Mouse (Mus musculus): ENCODE measurements around the gene Tox3.

- TF ChIP-seq GATA2 (IDR thresholded peaks at IDR 0.05; ENCODE audit: borderline replicate concordance, low read depth, low read length): no peak
- no peak for TF ChIP-seq TAL1 (conservative IDR thresholded peaks at IDR 0.05; ENCODE audit: low read depth, low read length)
- TF ChIP-seq CTCF (IDR thresholded peaks at IDR 0.05; ENCODE audit: low read depth, low read length): no peak
Observed at GRCm38 (mm10) chr8:90379064-90379463, 30.9 kb upstream of the Tox3 start.
